Mouse (Mus musculus): ENCODE data around the gene Cenpt. TPM values are rescaled to one million over a fixed set of nuclear protein-coding genes. Genes with fewer than 3 reads are reported as not detected.

Gene Cenpt
- polyA plus RNA-seq (2012; rRNA removed) (92.2 and 98.0 TPM in 2 replicates), polyA plus RNA-seq (2014; fragmentation: Nextera tagmentation; extraction: Ambion mirVana) (41.5 and 45.7 TPM in 2 replicates)

- TF ChIP-seq POLR2A (IDR thresholded peaks at IDR 0.05; ENCODE audit: borderline replicate concordance, extremely low read depth, insufficient read depth, insufficient read length), result no peak
- H3K36me3 ChIP-seq (ENCODE audit: control insufficient read depth, insufficient read depth, low read length), result peaks cover 16% of the 10 kb centered on the region
- DNase-seq (ENCODE audit: low spot score), result no peak
- H3K4me2 ChIP-seq (replicated peaks; ENCODE audit: low read depth, low read length, severe bottlenecking), result no peak within 1 kb of the TSS
- H3K27me3 ChIP-seq (ENCODE audit: control insufficient read depth, insufficient read depth, low read length), result no peaks in the 10 kb centered on the region
- peaks cover 26% of the 10 kb centered on the region for H3K4me1 ChIP-seq (ENCODE audit: control insufficient read depth, insufficient read depth, low read length)
- no peak within 1 kb of the TSS for H3K9ac ChIP-seq (ENCODE audit: low read depth, low read length, severe bottlenecking)
- H3K9me3 ChIP-seq (ENCODE audit: control insufficient read depth, low read length), result no peaks in the 10 kb centered on the region
- no peak within 1 kb of the TSS; the same call in none of the 2 replicates for H3K4me3 ChIP-seq (replicated peaks; ENCODE audit: low read length)
- H3K27ac ChIP-seq (replicated peaks; ENCODE audit: low read depth, low read length), result no peak within 1 kb of the TSS
- 92% methylated on average over 3 of the region's 3 CpGs for WGBS
- ATAC-seq (ENCODE audit: low FRiP score, low read depth), result no peak
Observed at GRCm38 (mm10) chr8:105853178-105853577, at the start of gene Cenpt. Gene Cenpt, minus strand, starts transcription at chr8:105853278.

- DNase-seq (ENCODE audit: low spot score), result peak; percentile 6
- peak overlapping the region; percentile 99 for H3K9ac ChIP-seq (ENCODE audit: low read depth, low read length, severe bottlenecking)
- H3K36me3 ChIP-seq (ENCODE audit: control insufficient read depth, insufficient read depth, low read length), result peaks cover 4% of the 10 kb centered on the region
- no peak for ATAC-seq (ENCODE audit: low FRiP score, low read depth)
- WGBS, result 32% methylated on average over 16 of the region's 16 CpGs
- H3K4me2 ChIP-seq (replicated peaks; ENCODE audit: low read depth, low read length, severe bottlenecking), result peak overlapping the region; percentile 66
- no peak for TF ChIP-seq POLR2A (IDR thresholded peaks at IDR 0.05; ENCODE audit: borderline replicate concordance, extremely low read depth, insufficient read depth, insufficient read length)
- H3K4me1 ChIP-seq (ENCODE audit: control insufficient read depth, insufficient read depth, low read length), result peaks cover 5% of the 10 kb centered on the region; the same call in 1 of the 2 replicates
- H3K27me3 ChIP-seq (ENCODE audit: control insufficient read depth, insufficient read depth, low read length), result no peaks in the 10 kb centered on the region
- no peaks in the 10 kb centered on the region for H3K9me3 ChIP-seq (ENCODE audit: control insufficient read depth, low read length)
- H3K27ac ChIP-seq (replicated peaks; ENCODE audit: low read depth, low read length), result peak overlapping the region; percentile 88
- H3K4me3 ChIP-seq (replicated peaks; ENCODE audit: low read length), result peak overlapping the region; percentile 94
Observed at GRCm38 (mm10) chr8:105900941-105901616, 48.0 kb upstream of the Cenpt start.

- peak within 1 kb of the TSS; percentile 99 for H3K9ac ChIP-seq (ENCODE audit: low read depth, low read length, severe bottlenecking)
- peak within 1 kb of the TSS; percentile 94 for H3K4me3 ChIP-seq (replicated peaks; ENCODE audit: low read length)
- peak; percentile 92 for DNase-seq (ENCODE audit: low spot score)
- H3K9me3 ChIP-seq (ENCODE audit: control insufficient read depth, low read length), result no peaks in the 10 kb centered on the region
- peak; percentile 84; the same call in 1 of the 2 replicates for TF ChIP-seq POLR2A (IDR thresholded peaks at IDR 0.05; ENCODE audit: borderline replicate concordance, extremely low read depth, insufficient read depth, insufficient read length)
- peaks cover 6% of the 10 kb centered on the region for H3K36me3 ChIP-seq (ENCODE audit: control insufficient read depth, insufficient read depth, low read length)
- H3K27me3 ChIP-seq (ENCODE audit: control insufficient read depth, insufficient read depth, low read length), result no peaks in the 10 kb centered on the region
- WGBS, result under 1% methylated on average over 66 of the region's 68 CpGs
- peak within 1 kb of the TSS; percentile 66 for H3K4me2 ChIP-seq (replicated peaks; ENCODE audit: low read depth, low read length, severe bottlenecking)
- peak; percentile 94 for ATAC-seq (ENCODE audit: low FRiP score, low read depth)
- H3K27ac ChIP-seq (replicated peaks; ENCODE audit: low read depth, low read length), result peak within 1 kb of the TSS; percentile 88
- peaks cover 5% of the 10 kb centered on the region; the same call in 1 of the 2 replicates for H3K4me1 ChIP-seq (ENCODE audit: control insufficient read depth, insufficient read depth, low read length)
Observed at GRCm38 (mm10) chr8:105900180-105900940, 47.3 kb upstream of the Cenpt start, which contains the start of gene Pskh1. Gene Pskh1, plus strand, starts transcription at chr8:105900441.

- Histone ChIP-seq H3K9me3 (ENCODE audit: control insufficient read depth, low read length) (no peaks in the 10 kb centered on the region), H3K9ac (ENCODE audit: low read depth, low read length, severe bottlenecking) (no peak overlapping the region), H3K36me3 (ENCODE audit: control insufficient read depth, insufficient read depth, low read length) (peaks cover 17% of the 10 kb centered on the region), H3K27me3 (ENCODE audit: control insufficient read depth, insufficient read depth, low read length) (no peaks in the 10 kb centered on the region), H3K27ac (replicated peaks; ENCODE audit: low read depth, low read length) (no peak overlapping the region), H3K4me2 (replicated peaks; ENCODE audit: low read depth, low read length, severe bottlenecking) (no peak overlapping the region), H3K4me3 (replicated peaks; ENCODE audit: low read length) (no peak overlapping the region), H3K4me1 (ENCODE audit: control insufficient read depth, insufficient read depth, low read length) (peaks cover 8% of the 10 kb centered on the region)
- ATAC-seq (ENCODE audit: low FRiP score, low read depth), result no peak
- no peak for DNase-seq (ENCODE audit: low spot score)
- TF ChIP-seq POLR2A (IDR thresholded peaks at IDR 0.05; ENCODE audit: borderline replicate concordance, extremely low read depth, insufficient read depth, insufficient read length), result no peak
- 81% methylated on average over 9 of the region's 9 CpGs for WGBS
Observed at GRCm38 (mm10) chr8:105897801-105898480, 44.9 kb upstream of the Cenpt start.

- peak; percentile 82 for ATAC-seq (ENCODE audit: low FRiP score, low read depth)
- no peaks in the 10 kb centered on the region for H3K9me3 ChIP-seq (ENCODE audit: control insufficient read depth, low read length)
- WGBS, result 13% methylated on average over 8 of the region's 11 CpGs
- no peak within 1 kb of the TSS for H3K4me2 ChIP-seq (replicated peaks; ENCODE audit: low read depth, low read length, severe bottlenecking)
- H3K4me1 ChIP-seq (ENCODE audit: control insufficient read depth, insufficient read depth, low read length), result peaks cover 3% of the 10 kb centered on the region; the same call in 1 of the 2 replicates
- no peak within 1 kb of the TSS for H3K9ac ChIP-seq (ENCODE audit: low read depth, low read length, severe bottlenecking)
- no peak within 1 kb of the TSS for H3K4me3 ChIP-seq (replicated peaks; ENCODE audit: low read length)
- H3K27me3 ChIP-seq (ENCODE audit: control insufficient read depth, insufficient read depth, low read length), result no peaks in the 10 kb centered on the region
- no peak for TF ChIP-seq POLR2A (IDR thresholded peaks at IDR 0.05; ENCODE audit: borderline replicate concordance, extremely low read depth, insufficient read depth, insufficient read length)
- DNase-seq (ENCODE audit: low spot score), result peak; percentile 81
- no peak within 1 kb of the TSS for H3K27ac ChIP-seq (replicated peaks; ENCODE audit: low read depth, low read length)
- H3K36me3 ChIP-seq (ENCODE audit: control insufficient read depth, insufficient read depth, low read length), result peaks cover 61% of the 10 kb centered on the region
Observed at GRCm38 (mm10) chr8:105893339-105893738, 40.3 kb upstream of the Cenpt start, which contains the start of gene Nrn1l. Gene Nrn1l, plus strand, starts transcription at chr8:105893567.

All from limb, embryonic 14.5 days (tissue).